Mouse (Mus musculus) right cerebral cortex, postnatal 4 days (tissue): Measurements from ENCODE around the gene Ap3m1.

Source experiments
- DNase-seq: peaks from one replicate; pipeline ENCODE4 v3.0.0-alpha.2; 2022

The Ap3m1 gene

GRCm38 (mm10) chr14:20997548-20997947, 54.8 kb downstream of the Ap3m1 start:
- no peak for DNase-seq

GRCm38 (mm10) chr14:20996361-20996760, 55.9 kb downstream of the Ap3m1 start:
- no peak for DNase-seq

GRCm38 (mm10) chr14:20995497-20995896, 56.8 kb downstream of the Ap3m1 start:
- no peak for DNase-seq

GRCm38 (mm10) chr14:20994475-20994874, 57.8 kb downstream of the Ap3m1 start:
- DNase-seq: no peak

GRCm38 (mm10) chr14:20993067-20993691, 59.1 kb downstream of the Ap3m1 start:
- peak; percentile 21 for DNase-seq

- DNase-seq: no peak
These were observed 60.8 kb downstream of the Ap3m1 start for GRCm38 (mm10) chr14:20991492-20991891.

GRCm38 (mm10) chr14:20985482-20985881, 66.8 kb downstream of the Ap3m1 start:
- DNase-seq: no peak

GRCm38 (mm10) chr14:20983832-20984231, 68.5 kb downstream of the Ap3m1 start:
- DNase-seq: peak; percentile 45
